Comparison of ENCODE assay signal across 10 mouse cellular contexts in genomic region chr1:131493966-131494898, GRCm38 (mm10). TPM values are rescaled to one million over a fixed set of nuclear protein-coding genes. Genes with fewer than 3 reads are reported as not detected.
DNase-seq lines count a peak whose midpoint lies in the region; ATAC-seq and TF ChIP-seq lines count a peak whose summit lies in the region.
"Had no signal": no experiment of that assay in that cellular context is flagged by ENCODE, and none has a peak within 500 bp of the region (broad histone marks: within the 10 kb centered on the region; RNA-seq: fewer than 3 reads in every experiment).

No protein-coding gene starts in this region.

- no peak overlapping the region for H3K9ac ChIP-seq in heart, embryonic 12.5 days
- no peak overlapping the region for H3K9ac ChIP-seq in lung, embryonic 14.5 days
- H3K9ac ChIP-seq in embryonic facial prominence, embryonic 15.5 days = no peak overlapping the region
- no peak overlapping the region for H3K9ac ChIP-seq in intestine, postnatal 0 days (ENCODE audit: low read depth, low read length)
- H3K9ac ChIP-seq: lung, embryonic 15.5 days had no signal

- 75% methylated on average over 4 of the region's 4 CpGs for WGBS in heart, embryonic 12.5 days
- WGBS in lung, embryonic 14.5 days = 65% methylated on average over 4 of the region's 4 CpGs
- 67% methylated on average over 4 of the region's 4 CpGs for WGBS in embryonic facial prominence, embryonic 15.5 days
- 68% methylated on average over 4 of the region's 4 CpGs for whole genome bisulfite sequencing in intestine, postnatal 0 days

- H3K27ac ChIP-seq in heart, embryonic 12.5 days (ENCODE audit: poor library complexity, severe bottlenecking) = peak overlapping the region; percentile 60; the same call in 1 of the 2 replicates
- no peak overlapping the region for H3K27ac ChIP-seq in lung, embryonic 14.5 days (ENCODE audit: low read depth)
- no peak overlapping the region for H3K27ac ChIP-seq in embryonic facial prominence, embryonic 15.5 days (replicated peaks)
- no peak overlapping the region for H3K27ac ChIP-seq in intestine, postnatal 0 days (ENCODE audit: low read depth, low read length)
- H3K27ac ChIP-seq: lung, embryonic 15.5 days had no signal

- 0 out of 2 replicates have a peak, but pooled peaks cover 2% of the 10 kb centered on the region for H3K36me3 ChIP-seq in heart, embryonic 12.5 days
- H3K36me3 ChIP-seq in lung, embryonic 14.5 days (ENCODE audit: insufficient read depth) = no peaks in the 10 kb centered on the region
- H3K36me3 ChIP-seq in embryonic facial prominence, embryonic 15.5 days = no peaks in the 10 kb centered on the region
- H3K36me3 ChIP-seq in intestine, postnatal 0 days (ENCODE audit: control insufficient read depth, insufficient read depth) = no peaks in the 10 kb centered on the region
- H3K36me3 ChIP-seq: lung, embryonic 15.5 days had no signal

- no peak for TF ChIP-seq CTCF in lung, embryonic 14.5 days (IDR thresholded peaks at IDR 0.05; ENCODE audit: low read depth)
- no peak for TF ChIP-seq CTCF in intestine, postnatal 0 days (IDR thresholded peaks at IDR 0.05; ENCODE audit: low read depth)

- DNase-seq in heart, adult 8-10 months (ENCODE audit: low spot score) = no peak
- DNase-seq in lung, embryonic 14.5 days = peak; percentile 69
- no peak for DNase-seq in lung, adult 18-20 months
- DNase-seq in adrenal gland, adult 18-20 months (ENCODE audit: low spot score in 2 of 2) = peak; percentile 31 to 36
- DNase-seq in thymus, postnatal 14 days = no peak

- no peak overlapping the region for H3K4me3 ChIP-seq in heart, embryonic 12.5 days
- no peak overlapping the region for H3K4me3 ChIP-seq in lung, embryonic 14.5 days (ENCODE audit: low read depth, low read length)
- H3K4me3 ChIP-seq in embryonic facial prominence, embryonic 15.5 days (replicated peaks) = no peak overlapping the region
- H3K4me3 ChIP-seq in intestine, postnatal 0 days (ENCODE audit: low read depth, low read length) = no peak overlapping the region
- H3K4me3 ChIP-seq: lung, embryonic 15.5 days had no signal

- H3K4me2 ChIP-seq in heart, embryonic 12.5 days = no peak overlapping the region
- H3K4me2 ChIP-seq in lung, embryonic 14.5 days = no peak overlapping the region
- no peak overlapping the region for H3K4me2 ChIP-seq in embryonic facial prominence, embryonic 15.5 days (replicated peaks)
- H3K4me2 ChIP-seq in intestine, postnatal 0 days (replicated peaks; ENCODE audit: low read depth) = no peak overlapping the region
- H3K4me2 ChIP-seq: lung, embryonic 15.5 days had no signal

- ATAC-seq in heart, embryonic 12.5 days (ENCODE audit: insufficient number of reproducible peaks, low FRiP score) = no peak
- ATAC-seq in lung, embryonic 14.5 days (ENCODE audit: insufficient read depth) = no peak
- ATAC-seq in embryonic facial prominence, embryonic 15.5 days (ENCODE audit: insufficient number of reproducible peaks, low FRiP score, low TSS enrichment, low read depth) = 0 out of 2 replicates have a peak, but pooled peaks have one; percentile 51
- ATAC-seq in intestine, postnatal 0 days = no peak

- no peaks in the 10 kb centered on the region for H3K27me3 ChIP-seq in heart, embryonic 12.5 days (replicated peaks)
- H3K27me3 ChIP-seq in lung, embryonic 14.5 days (ENCODE audit: insufficient read depth, low read length) = no peaks in the 10 kb centered on the region
- no peaks in the 10 kb centered on the region for H3K27me3 ChIP-seq in embryonic facial prominence, embryonic 15.5 days
- H3K27me3 ChIP-seq in intestine, postnatal 0 days (replicated peaks; ENCODE audit: control insufficient read depth, insufficient read depth, low read length) = no peaks in the 10 kb centered on the region
- H3K27me3 ChIP-seq: lung, embryonic 15.5 days had no signal

- H3K9me3 ChIP-seq in heart, embryonic 12.5 days (replicated peaks) = no peaks in the 10 kb centered on the region
- H3K9me3 ChIP-seq in lung, embryonic 14.5 days (ENCODE audit: low read depth, low read length) = no peaks in the 10 kb centered on the region
- H3K9me3 ChIP-seq in embryonic facial prominence, embryonic 15.5 days (replicated peaks) = no peaks in the 10 kb centered on the region
- H3K9me3 ChIP-seq in intestine, postnatal 0 days (ENCODE audit: control insufficient read depth) = no peaks in the 10 kb centered on the region
- H3K9me3 ChIP-seq: G1E; lung, embryonic 15.5 days had no signal

- H3K4me1 ChIP-seq in heart, embryonic 12.5 days (replicated peaks) = peaks cover 37% of the 10 kb centered on the region
- H3K4me1 ChIP-seq in lung, embryonic 14.5 days (ENCODE audit: insufficient read depth) = no peaks in the 10 kb centered on the region
- H3K4me1 ChIP-seq in embryonic facial prominence, embryonic 15.5 days = peaks cover 14% of the 10 kb centered on the region
- H3K4me1 ChIP-seq in intestine, postnatal 0 days (replicated peaks; ENCODE audit: control insufficient read depth, insufficient read depth, low read length) = no peaks in the 10 kb centered on the region

RNA-seq across cellular contexts. Expression of gene Srgap2, which starts 32.9 kb away (rescaled TPM):
- polyA plus RNA-seq in heart, embryonic 12.5 days (2016; fragmentation: Nextera tagmentation; extraction: Ambion mirVana) = 18.6 and 24.3 TPM in 2 replicates
- total RNA-seq in heart, adult 8-10 months (2022) = 10 to 100 TPM; 18.0 to 24.2 (median 20.2) TPM
- 21.2 TPM in 2 replicates for polyA plus RNA-seq in lung, embryonic 14.5 days (2014; fragmentation: Nextera tagmentation; extraction: Ambion mirVana)
- 10 to 100 TPM; 22.6 to 22.9 TPM for total RNA-seq in adrenal gland, adult 18-20 months (2021)
- polyA plus RNA-seq in embryonic facial prominence, embryonic 15.5 days (2015; fragmentation: Nextera tagmentation; extraction: Ambion mirVana) = 17.9 and 18.0 TPM in 2 replicates
- polyA plus RNA-seq in intestine, postnatal 0 days (2015; fragmentation: Nextera tagmentation; extraction: Ambion mirVana) = 3.1 and 5.4 TPM in 2 replicates

RNA-seq across cellular contexts. Expression of gene Fam72a, which starts 33.5 kb away (rescaled TPM):
- 3.2 and 3.4 TPM in 2 replicates for polyA plus RNA-seq in heart, embryonic 12.5 days (2016; fragmentation: Nextera tagmentation; extraction: Ambion mirVana)
- 1 to 10 TPM in 1 of 4 experiments, under 1 TPM in 3; 0.65 to 1.1 (median 0.76) TPM for total RNA-seq in heart, adult 8-10 months (2022)
- 2.7 and 3.4 TPM in 2 replicates for polyA plus RNA-seq in lung, embryonic 14.5 days (2014; fragmentation: Nextera tagmentation; extraction: Ambion mirVana)
- 1 to 10 TPM in 1 of 2 experiments, under 1 TPM in 1; 0.83 to 1.1 TPM for total RNA-seq in adrenal gland, adult 18-20 months (2021)
- 2.2 and 2.4 TPM in 2 replicates for polyA plus RNA-seq in embryonic facial prominence, embryonic 15.5 days (2015; fragmentation: Nextera tagmentation; extraction: Ambion mirVana)
- 0.86 and 1.1 TPM in 2 replicates for polyA plus RNA-seq in intestine, postnatal 0 days (2015; fragmentation: Nextera tagmentation; extraction: Ambion mirVana)

Comparison
In these comparisons a context has a peak if more than half of its experiments do, and no peak if none do; other contexts are left out.
1. DNase-seq: peak in lung, embryonic 14.5 days (single experiment) and adrenal gland, adult 18-20 months (2 of 2); none in heart, adult 8-10 months (single experiment), lung, adult 18-20 months (0 of 2) and thymus, postnatal 14 days (single experiment).